Mouse (Mus musculus): ENCODE data around the gene Alpi. TPM values are rescaled to one million over a fixed set of nuclear protein-coding genes. Genes with fewer than 3 reads are reported as not detected.

Gene Alpi
- polyA plus RNA-seq, 1 experiment from 2014 or later, result 2.4 TPM

GRCm38 (mm10) chr1:87111719-87112354, 10.4 kb upstream of the Alpi start:
- no peak overlapping the region for H3K9ac ChIP-seq (ENCODE audit: low read depth, low read length)
- no peak overlapping the region for H3K4me3 ChIP-seq (ENCODE audit: low read depth, low read length)
- 26% methylated on average over 9 of the region's 9 CpGs for WGBS (ENCODE audit: insufficient replicate concordance)
- no peaks in the 10 kb centered on the region for H3K27me3 ChIP-seq (ENCODE audit: control insufficient read depth, insufficient read depth, low read depth, low read length)
- H3K27ac ChIP-seq (ENCODE audit: low read length), result no peak overlapping the region
- no peaks in the 10 kb centered on the region for H3K4me1 ChIP-seq (ENCODE audit: control insufficient read depth, low read depth, low read length)
- no peaks in the 10 kb centered on the region for H3K36me3 ChIP-seq (ENCODE audit: control insufficient read depth, insufficient read depth)
- no peak overlapping the region for H3K4me2 ChIP-seq (ENCODE audit: low read depth, low read length)
- no peaks in the 10 kb centered on the region for H3K9me3 ChIP-seq (replicated peaks; ENCODE audit: control insufficient read depth, low read length)
- no peak for ATAC-seq (ENCODE audit: low read depth)

GRCm38 (mm10) chr1:87108564-87108963, 7.2 kb upstream of the Alpi start:
- no peaks in the 10 kb centered on the region for H3K27me3 ChIP-seq (ENCODE audit: control insufficient read depth, insufficient read depth, low read depth, low read length)
- no peaks in the 10 kb centered on the region for H3K9me3 ChIP-seq (replicated peaks; ENCODE audit: control insufficient read depth, low read length)
- H3K27ac ChIP-seq (ENCODE audit: low read length), result no peak overlapping the region
- H3K4me3 ChIP-seq (ENCODE audit: low read depth, low read length), result no peak overlapping the region
- no peak for ATAC-seq (ENCODE audit: low read depth)
- H3K4me1 ChIP-seq (ENCODE audit: control insufficient read depth, low read depth, low read length), result no peaks in the 10 kb centered on the region
- 57% methylated on average over 4 of the region's 4 CpGs for WGBS (ENCODE audit: insufficient replicate concordance)
- H3K4me2 ChIP-seq (ENCODE audit: low read depth, low read length), result no peak overlapping the region
- no peaks in the 10 kb centered on the region for H3K36me3 ChIP-seq (ENCODE audit: control insufficient read depth, insufficient read depth)
- no peak overlapping the region for H3K9ac ChIP-seq (ENCODE audit: low read depth, low read length)

GRCm38 (mm10) chr1:87106536-87106935, 5.1 kb upstream of the Alpi start:
- H3K4me2 ChIP-seq (ENCODE audit: low read depth, low read length), result no peak overlapping the region
- H3K27ac ChIP-seq (ENCODE audit: low read length), result no peak overlapping the region
- ATAC-seq (ENCODE audit: low read depth), result no peak
- H3K9me3 ChIP-seq (replicated peaks; ENCODE audit: control insufficient read depth, low read length), result no peaks in the 10 kb centered on the region
- no peaks in the 10 kb centered on the region for H3K4me1 ChIP-seq (ENCODE audit: control insufficient read depth, low read depth, low read length)
- no peaks in the 10 kb centered on the region for H3K27me3 ChIP-seq (ENCODE audit: control insufficient read depth, insufficient read depth, low read depth, low read length)
- 57% methylated on average over 8 of the region's 8 CpGs for WGBS (ENCODE audit: insufficient replicate concordance)
- H3K36me3 ChIP-seq (ENCODE audit: control insufficient read depth, insufficient read depth), result no peaks in the 10 kb centered on the region
- no peak overlapping the region for H3K4me3 ChIP-seq (ENCODE audit: low read depth, low read length)
- no peak overlapping the region for H3K9ac ChIP-seq (ENCODE audit: low read depth, low read length)

GRCm38 (mm10) chr1:87103936-87104335, 2.5 kb upstream of the Alpi start:
- H3K9me3 ChIP-seq (replicated peaks; ENCODE audit: control insufficient read depth, low read length), result no peaks in the 10 kb centered on the region
- ATAC-seq (ENCODE audit: low read depth), result no peak
- H3K27me3 ChIP-seq (ENCODE audit: control insufficient read depth, insufficient read depth, low read depth, low read length), result peaks cover 2% of the 10 kb centered on the region; the same call in 1 of the 2 replicates
- no peaks in the 10 kb centered on the region for H3K4me1 ChIP-seq (ENCODE audit: control insufficient read depth, low read depth, low read length)
- no peak overlapping the region for H3K4me3 ChIP-seq (ENCODE audit: low read depth, low read length)
- H3K36me3 ChIP-seq (ENCODE audit: control insufficient read depth, insufficient read depth), result no peaks in the 10 kb centered on the region
- no peak overlapping the region for H3K9ac ChIP-seq (ENCODE audit: low read depth, low read length)
- no peak overlapping the region for H3K4me2 ChIP-seq (ENCODE audit: low read depth, low read length)
- WGBS (ENCODE audit: insufficient replicate concordance), result 67% methylated on average over 1 of the region's 1 CpGs
- no peak overlapping the region for H3K27ac ChIP-seq (ENCODE audit: low read length)

- H3K36me3 ChIP-seq (ENCODE audit: control insufficient read depth, insufficient read depth), result no peaks in the 10 kb centered on the region
- peaks cover 2% of the 10 kb centered on the region; the same call in 1 of the 2 replicates for H3K27me3 ChIP-seq (ENCODE audit: control insufficient read depth, insufficient read depth, low read depth, low read length)
- WGBS (ENCODE audit: insufficient replicate concordance), result 54% methylated on average over 3 of the region's 3 CpGs
- no peaks in the 10 kb centered on the region for H3K9me3 ChIP-seq (replicated peaks; ENCODE audit: control insufficient read depth, low read length)
- no peak overlapping the region for H3K9ac ChIP-seq (ENCODE audit: low read depth, low read length)
- no peak overlapping the region for H3K4me3 ChIP-seq (ENCODE audit: low read depth, low read length)
- H3K27ac ChIP-seq (ENCODE audit: low read length), result no peak overlapping the region
- H3K4me2 ChIP-seq (ENCODE audit: low read depth, low read length), result no peak overlapping the region
- no peak for ATAC-seq (ENCODE audit: low read depth)
- no peaks in the 10 kb centered on the region for H3K4me1 ChIP-seq (ENCODE audit: control insufficient read depth, low read depth, low read length)
Observed at GRCm38 (mm10) chr1:87102114-87102513, 708 bp upstream of the Alpi start.

GRCm38 (mm10) chr1:87098358-87098975, 2.9 kb downstream of the Alpi start:
- Histone ChIP-seq H3K27me3 (ENCODE audit: control insufficient read depth, insufficient read depth, low read depth, low read length) (peaks cover 2% of the 10 kb centered on the region; the same call in 1 of the 2 replicates), H3K4me1 (ENCODE audit: control insufficient read depth, low read depth, low read length) (no peaks in the 10 kb centered on the region), H3K4me2 (ENCODE audit: low read depth, low read length) (no peak overlapping the region), H3K4me3 (ENCODE audit: low read depth, low read length) (no peak overlapping the region), H3K9ac (ENCODE audit: low read depth, low read length) (no peak overlapping the region), H3K9me3 (replicated peaks; ENCODE audit: control insufficient read depth, low read length) (no peaks in the 10 kb centered on the region), H3K36me3 (ENCODE audit: control insufficient read depth, insufficient read depth) (no peaks in the 10 kb centered on the region), H3K27ac (ENCODE audit: low read length) (no peak overlapping the region)
- 10% methylated on average over 30 of the region's 30 CpGs for WGBS (ENCODE audit: insufficient replicate concordance)
- 0 out of 2 replicates have a peak, but pooled peaks have one; percentile 21 for ATAC-seq (ENCODE audit: low read depth)

- H3K36me3 ChIP-seq (ENCODE audit: control insufficient read depth, insufficient read depth), result no peaks in the 10 kb centered on the region
- no peak overlapping the region for H3K4me3 ChIP-seq (ENCODE audit: low read depth, low read length)
- ATAC-seq (ENCODE audit: low read depth), result no peak
Observed at GRCm38 (mm10) chr1:87095642-87096041, 5.8 kb downstream of the Alpi start.

GRCm38 (mm10) chr1:87089828-87090227, 11.6 kb downstream of the Alpi start, which contains the start of gene Alppl2:
Gene Alppl2 (minus strand): TSS chr1:87089928.
- Histone ChIP-seq H3K9ac (ENCODE audit: low read depth, low read length) (no peak within 1 kb of the TSS), H3K27me3 (ENCODE audit: control insufficient read depth, insufficient read depth, low read depth, low read length) (no peaks in the 10 kb centered on the region), H3K4me2 (ENCODE audit: low read depth, low read length) (no peak within 1 kb of the TSS), H3K9me3 (replicated peaks; ENCODE audit: control insufficient read depth, low read length) (no peaks in the 10 kb centered on the region), H3K36me3 (ENCODE audit: control insufficient read depth, insufficient read depth) (no peaks in the 10 kb centered on the region), H3K27ac (ENCODE audit: low read length) (no peak within 1 kb of the TSS), H3K4me3 (ENCODE audit: low read depth, low read length) (no peak within 1 kb of the TSS), H3K4me1 (ENCODE audit: control insufficient read depth, low read depth, low read length) (no peaks in the 10 kb centered on the region)
- WGBS (ENCODE audit: insufficient replicate concordance), result 50% methylated on average over 4 of the region's 4 CpGs
- ATAC-seq (ENCODE audit: low read depth), result no peak

More at GRCm38 (mm10) chr1:87095642-87096041, 5.8 kb downstream of the Alpi start:
- Histone ChIP-seq H3K27ac (ENCODE audit: low read length) (no peak overlapping the region), H3K27me3 (ENCODE audit: control insufficient read depth, insufficient read depth, low read depth, low read length) (peaks cover 2% of the 10 kb centered on the region; the same call in 1 of the 2 replicates), H3K9me3 (replicated peaks; ENCODE audit: control insufficient read depth, low read length) (no peaks in the 10 kb centered on the region), H3K4me1 (ENCODE audit: control insufficient read depth, low read depth, low read length) (no peaks in the 10 kb centered on the region), H3K9ac (ENCODE audit: low read depth, low read length) (no peak overlapping the region), H3K4me2 (ENCODE audit: low read depth, low read length) (no peak overlapping the region)
- 60% methylated on average over 8 of the region's 8 CpGs for WGBS (ENCODE audit: insufficient replicate concordance)

GRCm38 (mm10) chr1:87089251-87089650, 12.2 kb downstream of the Alpi start:
- Histone ChIP-seq H3K4me2 (ENCODE audit: low read depth, low read length) (no peak overlapping the region), H3K4me1 (ENCODE audit: control insufficient read depth, low read depth, low read length) (no peaks in the 10 kb centered on the region), H3K27me3 (ENCODE audit: control insufficient read depth, insufficient read depth, low read depth, low read length) (no peaks in the 10 kb centered on the region), H3K9ac (ENCODE audit: low read depth, low read length) (no peak overlapping the region), H3K27ac (ENCODE audit: low read length) (no peak overlapping the region), H3K4me3 (ENCODE audit: low read depth, low read length) (no peak overlapping the region), H3K36me3 (ENCODE audit: control insufficient read depth, insufficient read depth) (no peaks in the 10 kb centered on the region), H3K9me3 (replicated peaks; ENCODE audit: control insufficient read depth, low read length) (no peaks in the 10 kb centered on the region)
- no peak for ATAC-seq (ENCODE audit: low read depth)
- WGBS (ENCODE audit: insufficient replicate concordance), result 69% methylated on average over 11 of the region's 11 CpGs

Data from liver, embryonic 16.5 days (tissue).